Mouse (Mus musculus) spleen, adult 18-20 months (tissue): Measurements from ENCODE around the gene Cfap77.

Experiments
- DNase-seq, 2 experiments: peaks; one replicate each; pipeline ENCODE4 v3.0.0; 2022; ENCODE audit warnings: mixed read lengths in 2 of 2

Cfap77 gene

DNA sequence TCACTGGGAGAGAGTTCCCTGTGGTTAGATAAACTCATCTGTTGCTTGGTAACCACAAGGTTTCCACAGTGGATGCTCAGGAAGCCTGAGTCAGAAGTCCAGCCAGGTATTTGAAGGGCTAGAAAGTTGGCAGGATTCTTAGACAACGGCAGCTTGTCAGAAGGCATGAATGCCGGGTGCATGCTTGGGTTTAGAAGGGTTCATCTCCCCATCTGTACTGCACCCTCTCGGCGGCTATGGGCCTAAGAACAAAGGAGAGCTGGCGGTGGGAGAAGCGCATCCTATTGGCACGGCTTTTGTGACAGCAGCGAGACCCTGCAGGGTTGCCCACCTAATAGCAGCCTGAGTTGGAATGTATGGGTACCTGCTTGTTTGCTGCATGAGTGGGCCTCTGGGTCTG lies 152.6 kb downstream of the Cfap77 start:
- DNase-seq: no peak

DNA sequence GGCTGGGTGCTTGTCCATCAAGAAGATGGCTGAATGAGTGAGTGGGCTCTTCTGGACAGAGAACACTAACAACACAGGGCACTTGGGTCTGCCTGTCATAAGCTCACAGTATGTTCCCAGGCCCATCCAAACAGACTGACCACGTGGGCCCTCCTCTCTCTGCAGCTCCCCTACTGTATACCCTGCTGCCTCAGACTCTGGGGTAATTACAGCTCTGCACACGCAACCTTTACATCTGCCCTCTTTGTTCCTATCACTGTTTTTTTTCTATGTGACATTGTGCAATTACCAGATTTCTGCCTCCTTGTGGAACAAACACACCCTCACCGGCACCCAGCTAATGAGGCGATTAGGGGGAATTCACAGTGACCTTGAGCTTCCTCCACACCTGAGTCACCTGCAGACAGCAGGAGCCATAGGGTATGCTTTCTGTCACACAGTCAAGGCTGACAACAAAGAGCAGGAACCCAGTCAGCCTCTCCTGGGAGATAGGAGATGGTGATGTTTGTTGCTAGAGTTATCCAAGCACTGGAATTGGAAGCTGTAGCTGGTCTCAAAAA lies 157.4 kb downstream of the Cfap77 start:
- no peak for DNase-seq

DNA sequence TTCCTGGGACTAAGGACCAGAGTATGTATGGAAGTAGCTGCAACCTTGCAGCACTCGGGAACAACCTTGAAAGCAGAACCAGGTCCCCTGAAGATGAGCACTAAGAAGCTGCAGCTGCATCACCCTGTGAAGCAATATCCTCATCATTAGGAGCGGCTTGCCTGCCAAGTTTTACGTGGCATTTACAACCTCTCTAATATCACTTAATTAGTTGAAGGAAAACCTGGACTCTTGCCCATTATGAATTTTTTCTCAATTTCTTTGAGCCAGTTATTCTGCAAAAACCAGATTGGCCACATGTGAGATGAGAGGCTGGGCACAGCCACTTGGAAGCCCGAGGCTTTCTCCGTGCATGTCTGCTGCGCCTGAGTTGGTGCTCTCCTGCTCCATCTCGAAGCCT lies 159.0 kb downstream of the Cfap77 start:
- no peak for DNase-seq

DNA sequence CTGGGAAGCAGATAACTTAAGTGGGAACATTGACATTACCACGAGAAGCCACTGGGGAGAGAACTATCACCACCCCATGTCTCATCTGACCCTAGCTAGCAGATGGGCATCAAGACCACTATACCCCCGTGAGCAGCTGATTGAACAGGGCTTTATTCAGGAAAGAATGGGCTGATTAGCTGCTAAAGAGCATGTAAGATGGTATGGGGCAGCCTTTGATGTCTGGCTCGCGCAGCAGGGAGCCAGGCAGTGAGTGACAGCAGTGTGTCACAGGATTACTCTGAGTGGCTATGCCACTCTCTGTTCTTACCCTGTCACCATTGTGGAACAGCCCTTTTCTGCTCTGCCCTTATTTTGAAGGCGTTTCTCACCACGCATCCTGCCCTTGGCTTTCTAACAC lies 161.3 kb downstream of the Cfap77 start:
- no peak for DNase-seq

DNA sequence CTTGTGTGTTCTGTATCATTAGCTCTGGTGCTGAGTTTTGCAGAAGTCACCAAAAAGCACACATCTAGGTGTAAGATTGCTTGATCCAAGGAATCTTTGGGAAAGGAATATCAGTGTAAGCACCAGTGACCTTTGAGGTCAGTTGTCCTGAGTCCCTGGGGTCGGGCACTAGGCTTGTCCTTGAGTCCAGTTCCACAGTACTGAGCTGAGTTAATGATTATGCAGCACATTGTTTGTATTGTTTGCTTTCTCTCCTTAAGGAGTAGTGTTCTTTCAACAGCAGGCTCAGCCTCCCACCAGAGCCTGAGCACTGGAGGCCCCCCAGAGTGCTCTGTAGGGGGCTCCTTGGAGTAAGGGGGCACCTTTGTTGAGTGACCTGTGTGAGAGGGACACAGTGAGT lies 162.1 kb downstream of the Cfap77 start:
- DNase-seq: no peak

DNA sequence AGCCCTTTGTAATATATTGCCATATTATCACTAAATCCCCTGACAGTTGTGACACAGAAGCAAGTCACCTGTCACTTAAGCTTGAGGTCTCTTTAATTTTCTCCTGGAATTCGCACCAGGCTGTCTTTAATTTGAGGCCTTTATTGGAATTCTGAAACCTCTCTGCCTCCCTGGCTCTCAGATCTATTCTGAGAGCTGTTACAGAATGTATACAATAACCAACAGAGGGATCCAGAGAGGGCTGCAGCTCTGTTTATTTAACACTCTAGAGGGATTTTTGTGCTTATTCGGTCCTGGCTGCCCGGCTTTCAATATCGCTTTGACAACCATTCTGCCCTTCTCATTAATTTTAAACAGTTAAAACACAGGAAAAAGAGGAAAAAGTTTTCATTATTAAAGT lies 170.0 kb downstream of the Cfap77 start:
- DNase-seq: no peak

DNA sequence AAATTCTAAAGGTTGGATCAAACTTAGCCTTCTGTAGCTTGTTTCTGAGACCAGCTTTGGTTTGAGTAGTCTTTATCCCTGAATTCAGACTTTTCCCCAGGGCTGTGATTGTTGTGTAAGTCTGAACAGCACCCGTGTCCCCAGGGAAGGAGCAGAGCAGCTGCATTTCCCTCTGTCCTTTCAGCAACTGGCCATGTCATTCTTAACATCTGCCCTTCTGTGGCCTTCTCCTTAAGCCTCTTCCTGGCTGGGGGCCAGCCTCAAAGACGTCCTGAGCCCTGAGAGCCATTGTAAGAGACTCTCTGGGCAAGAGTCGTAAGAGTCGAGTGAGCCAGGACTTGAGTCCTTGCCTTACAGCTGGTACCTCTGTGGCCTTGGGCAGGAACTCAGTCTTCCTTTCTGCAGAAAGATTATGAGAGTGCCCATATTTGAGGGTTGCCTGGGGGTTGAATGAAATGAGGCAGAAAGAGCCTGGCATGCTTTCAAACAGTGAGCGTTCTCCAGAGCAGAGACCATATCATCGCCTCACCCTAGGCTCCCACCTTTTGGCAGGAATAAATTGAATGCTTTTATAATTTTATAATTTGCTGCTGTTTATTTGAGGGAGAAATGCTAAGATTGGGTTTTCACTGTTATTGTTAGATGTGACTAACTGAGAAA lies 171.9 kb downstream of the Cfap77 start:
- no peak for DNase-seq

DNA sequence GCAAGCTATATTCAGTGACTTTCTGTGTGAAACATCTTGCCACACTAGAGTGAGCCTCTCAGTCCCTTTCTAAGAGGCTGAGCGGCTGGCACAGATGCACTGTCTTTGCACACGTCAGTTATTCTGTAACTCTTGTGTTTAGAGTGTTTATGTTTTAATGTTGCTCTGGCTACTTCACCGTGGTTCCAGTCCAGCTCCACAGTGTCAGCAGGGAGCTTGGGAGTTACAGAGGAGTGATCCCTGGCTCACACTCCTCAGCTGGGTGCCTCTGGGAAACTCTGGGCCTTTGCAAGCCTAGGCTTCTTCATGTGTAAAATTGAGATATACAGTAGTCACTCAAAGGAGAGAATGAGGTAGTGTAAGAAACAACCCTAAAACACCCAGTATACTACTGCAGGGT lies 172.8 kb downstream of the Cfap77 start:
- no peak for DNase-seq

DNA sequence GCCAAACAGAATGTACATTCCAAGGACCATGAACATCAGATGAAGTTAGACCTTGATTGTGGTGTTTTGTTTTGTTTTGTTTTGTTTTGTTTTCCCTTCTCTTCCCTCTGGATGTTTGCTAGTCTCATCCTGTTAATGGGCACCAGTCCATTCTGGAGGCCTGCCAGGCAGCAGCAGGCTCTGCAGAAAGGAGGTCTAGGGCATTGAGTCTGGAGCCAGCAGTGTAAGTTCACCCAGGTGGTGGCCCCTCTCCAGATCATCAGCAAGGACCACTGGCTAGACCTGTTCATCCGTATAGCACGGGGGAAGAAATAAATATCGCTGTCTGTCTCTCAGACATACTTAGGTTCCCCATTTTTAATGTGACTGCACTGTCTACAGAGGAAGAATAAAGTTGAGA lies 173.6 kb downstream of the Cfap77 start:
- no peak for DNase-seq
